Mouse (Mus musculus): ENCODE data around the gene Tuba3b.

- TF ChIP-seq CTCF (IDR thresholded peaks at IDR 0.05; ENCODE audit: low read depth) (no peak), EP300 (IDR thresholded peaks at IDR 0.05; ENCODE audit: low read depth) (no peak)
These were observed 18.9 kb downstream of the Tuba3b start for GRCm38 (mm10) chr6:145634454-145634853.
